ENCODE assay signal across 8 mouse cellular contexts in the genomic region with DNA sequence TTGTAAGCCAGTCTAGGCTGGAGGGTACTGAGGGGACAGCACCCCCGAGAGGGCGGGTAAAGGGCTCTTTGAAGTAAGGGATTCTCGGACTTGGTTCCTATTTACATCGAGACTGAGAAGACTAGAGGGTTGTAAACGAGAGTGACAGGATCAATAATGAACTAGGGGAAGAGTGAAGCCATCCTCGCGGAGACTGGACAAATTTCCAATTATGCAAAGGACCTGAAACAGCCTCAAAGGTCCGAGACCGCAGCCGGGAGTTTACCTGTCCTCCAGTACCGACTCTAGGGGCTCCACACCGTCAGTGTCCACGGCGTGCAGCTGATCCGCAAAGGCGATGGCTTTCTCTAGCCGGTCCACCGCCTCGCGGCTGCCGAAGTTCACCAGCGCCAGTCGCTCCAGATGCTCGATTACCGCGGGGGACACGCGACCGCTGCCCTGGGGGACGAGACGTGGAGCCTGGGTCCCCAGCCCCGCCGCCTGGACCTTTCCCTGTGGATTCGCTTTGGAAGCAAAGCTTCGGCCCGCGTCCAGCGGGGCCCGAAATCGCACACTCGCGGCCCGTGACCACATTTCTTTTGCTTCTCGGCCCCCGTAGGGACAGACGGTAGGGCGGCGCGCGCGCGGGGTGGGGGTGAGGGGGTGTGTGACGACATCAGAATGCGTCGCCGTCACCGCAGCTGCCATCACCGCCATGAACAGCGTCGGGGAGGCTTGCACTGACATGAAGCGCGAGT. TPM values are rescaled to one million over a fixed set of nuclear protein-coding genes. Genes with fewer than 3 reads are reported as not detected.
A peak's percentile ranks its signal among the peaks of the same experiment; 100 is the strongest.
DNase-seq lines count a peak whose midpoint lies in the region; ATAC-seq and TF ChIP-seq lines count a peak whose summit lies in the region.

A gene (minus strand): TSS at position 602 of the 737 bp plus-strand sequence.
A gene (plus strand): TSS at position 649 of the 737 bp plus-strand sequence.

- under 1% methylated on average over 62 of the region's 62 CpGs for WGBS in lung, embryonic 15.5 days
- WGBS in thymus, adult 2 months, result under 1% methylated on average over 62 of the region's 62 CpGs

- H3K36me3 ChIP-seq in MEL (ENCODE audit: control insufficient read depth in 1 of 2, insufficient read depth in 2 of 2, low read length in 2 of 2), result peaks cover 6 to 9% of the 10 kb centered on the region in 2 experiments
- peaks cover 43% of the 10 kb centered on the region for H3K36me3 ChIP-seq in lung, embryonic 15.5 days
- H3K36me3 ChIP-seq in thymus, adult 2 months (ENCODE audit: control insufficient read depth, insufficient read depth, low read length), result peaks cover 29% of the 10 kb centered on the region

- peak within 1 kb of the TSS; percentile 98 for H3K9ac ChIP-seq in MEL (ENCODE audit: control insufficient read depth, low read depth, low read length, poor library complexity, severe bottlenecking)
- H3K9ac ChIP-seq in lung, embryonic 15.5 days, result peak within 1 kb of the TSS; percentile 78

- peak; percentile 41 to 76; a peak in 3 of 4 replicates for TF ChIP-seq POLR2A in MEL (IDR thresholded peaks at IDR 0.05; ENCODE audit: control insufficient read depth in 1 of 2, insufficient read depth in 1 of 2, low read depth in 1 of 2, low read length in 2 of 2, poor library complexity in 1 of 2)
- TF ChIP-seq POLR2A in thymus, adult 2 months (IDR thresholded peaks at IDR 0.05; ENCODE audit: control insufficient read depth, extremely low read depth, insufficient read depth, low read length, poor library complexity), result no peak; the same call in 1 of the 2 replicates

- no peaks in the 10 kb centered on the region for H3K9me3 ChIP-seq in MEL (replicated peaks; ENCODE audit: insufficient read depth, low read length)
- no peaks in the 10 kb centered on the region for H3K9me3 ChIP-seq in lung, embryonic 15.5 days

- H3K4me1 ChIP-seq in MEL (ENCODE audit: control insufficient read depth in 1 of 2, insufficient read depth in 2 of 2, low read length in 2 of 2), result peaks cover 2 to 9% of the 10 kb centered on the region in 2 experiments
- peaks cover 24% of the 10 kb centered on the region for H3K4me1 ChIP-seq in lung, embryonic 15.5 days
- H3K4me1 ChIP-seq in thymus, adult 2 months (replicated peaks; ENCODE audit: control insufficient read depth, insufficient read depth, low read length), result peaks cover 2% of the 10 kb centered on the region

- DNase-seq in MEL (ENCODE audit: low read depth, low spot score), result peak; percentile 95
- peak; percentile 91 for DNase-seq in cerebellum, adult 8-10 months
- DNase-seq in forelimb bud, embryonic 11.5 days (ENCODE audit: low read depth, low spot score), result peak; percentile 84
- peak; percentile 92 for DNase-seq in heart, postnatal 4 days
- peak; percentile 67 for DNase-seq in layer of hippocampus, adult 9-10 months (ENCODE audit: low spot score)
- peak; percentile 74 for DNase-seq in ovary, adult 18-20 months (ENCODE audit: low spot score)
- peak; percentile 83 for DNase-seq in thymus, adult 2 months

- no peaks in the 10 kb centered on the region for H3K27me3 ChIP-seq in MEL (ENCODE audit: control insufficient read depth in 1 of 2, insufficient read depth in 2 of 2, low read length in 2 of 2)
- H3K27me3 ChIP-seq in lung, embryonic 15.5 days, result no peaks in the 10 kb centered on the region
- no peaks in the 10 kb centered on the region for H3K27me3 ChIP-seq in thymus, adult 2 months (ENCODE audit: control insufficient read depth, insufficient read depth, low read length)

- peaks cover 52% of the 10 kb centered on the region for H3K79me2 ChIP-seq in MEL (ENCODE audit: control insufficient read depth, insufficient read depth, low read length, poor library complexity)

- H3K27ac ChIP-seq in MEL (ENCODE audit: control insufficient read depth, low read depth, low read length), result peak within 1 kb of the TSS; percentile 88
- peak within 1 kb of the TSS; percentile 69 for H3K27ac ChIP-seq in lung, embryonic 15.5 days
- no peak within 1 kb of the TSS for H3K27ac ChIP-seq in thymus, adult 2 months (ENCODE audit: control insufficient read depth, insufficient read depth, low read length)

- no peak for TF ChIP-seq RAD21 in MEL (IDR thresholded peaks at IDR 0.05; ENCODE audit: low read depth, low read length)

- H3K4me3 ChIP-seq in MEL (ENCODE audit: control insufficient read depth in 1 of 2, insufficient read depth in 1 of 2, low read depth in 2 of 2, low read length in 2 of 2), result peak within 1 kb of the TSS; percentile 76 to 95
- peak within 1 kb of the TSS; percentile 69 for H3K4me3 ChIP-seq in lung, embryonic 15.5 days
- peak within 1 kb of the TSS; percentile 89 for H3K4me3 ChIP-seq in thymus, adult 2 months (ENCODE audit: control insufficient read depth, insufficient read depth, low read length)

- no peak for TF ChIP-seq CTCF in MEL (IDR thresholded peaks at IDR 0.05 in 2 of 3, conservative IDR thresholded peaks at IDR 0.05 in 1 of 3; ENCODE audit: control insufficient read depth in 1 of 3, insufficient read depth in 1 of 3, low read depth in 2 of 3, low read length in 3 of 3, poor library complexity in 1 of 3, severe bottlenecking in 1 of 3)
- peak; percentile 22; the same call in 1 of the 2 replicates for TF ChIP-seq CTCF in thymus, adult 2 months (IDR thresholded peaks at IDR 0.05; ENCODE audit: borderline replicate concordance, control insufficient read depth, extremely low read depth, insufficient read depth, low read length, poor library complexity)

- TF ChIP-seq EP300 in MEL (IDR thresholded peaks at IDR 0.05; ENCODE audit: low read depth in 1 of 2, low read length in 2 of 2), result peak in 1 of 2 experiments; percentile 3; a peak in 1 of 4 replicates

- peak; percentile 93 for ATAC-seq in lung, embryonic 15.5 days (ENCODE audit: borderline replicate concordance, extremely low read depth, low FRiP score, low TSS enrichment)

- H3K4me2 ChIP-seq in lung, embryonic 15.5 days, result peak within 1 kb of the TSS; percentile 60

TF ChIP-seq in MEL, 35 proteins besides CTCF, POLR2A, EP300 and RAD21 (continues in another document):
- TF ChIP-seq ETS1 (IDR thresholded peaks at IDR 0.05; ENCODE audit: low read depth, low read length) (peak; percentile 68; the same call in 1 of the 2 replicates), MAZ (IDR thresholded peaks at IDR 0.05; ENCODE audit: low read depth, low read length) (peak; percentile 99), MYB (IDR thresholded peaks at IDR 0.05; ENCODE audit: low read depth, low read length) (peak; percentile 21; the same call in 1 of the 2 replicates), NRF1 (IDR thresholded peaks at IDR 0.05; ENCODE audit: insufficient read depth, low read depth, low read length, poor library complexity, severe bottlenecking) (peak; percentile 55), MAX (IDR thresholded peaks at IDR 0.05; ENCODE audit: low read length) (peak; percentile 63), POLR2AphosphoS2 (IDR thresholded peaks at IDR 0.05; ENCODE audit: low read length) (no peak; the same call in 1 of the 2 replicates), JUND (IDR thresholded peaks at IDR 0.05; ENCODE audit: low read depth, low read length) (no peak), RCOR1 (IDR thresholded peaks at IDR 0.05; ENCODE audit: low read depth, low read length) (no peak), USF2 (IDR thresholded peaks at IDR 0.05; ENCODE audit: borderline replicate concordance in 1 of 2, insufficient read depth in 1 of 2, low read depth in 1 of 2, low read length in 2 of 2) (no peak), TAL1 (IDR thresholded peaks at IDR 0.05; ENCODE audit: low read length) (no peak), NELFE (IDR thresholded peaks at IDR 0.05; ENCODE audit: low read depth, low read length) (peak; percentile 69), E2F4 (IDR thresholded peaks at IDR 0.05; ENCODE audit: borderline replicate concordance, low read depth, low read length) (no peak; the same call in 1 of the 2 replicates), ZC3H11A (IDR thresholded peaks at IDR 0.05; ENCODE audit: low read depth, low read length) (no peak), UBTF (IDR thresholded peaks at IDR 0.05; ENCODE audit: borderline replicate concordance, insufficient read depth, low read depth, low read length) (no peak), MEF2A (IDR thresholded peaks at IDR 0.05; ENCODE audit: extremely low read depth, insufficient replicate concordance, low read depth, low read length, poor library complexity, severe bottlenecking) (no peak), ELF1 (IDR thresholded peaks at IDR 0.05; ENCODE audit: low read depth, low read length) (peak; percentile 61), USF1 (IDR thresholded peaks at IDR 0.05; ENCODE audit: low read depth, low read length) (peak; percentile 45; the same call in 1 of the 2 replicates), SIN3A (IDR thresholded peaks at IDR 0.05; ENCODE audit: low read length) (peak; percentile 94), BHLHE40 (IDR thresholded peaks at IDR 0.05; ENCODE audit: borderline replicate concordance, low read depth, low read length) (peak; percentile 68; the same call in 1 of the 2 replicates), TCF12 (IDR thresholded peaks at IDR 0.05; ENCODE audit: low read depth, low read length) (peak; percentile 64), CHD2 (IDR thresholded peaks at IDR 0.05; ENCODE audit: low read length) (no peak), GATA1 (IDR thresholded peaks at IDR 0.05; ENCODE audit: low read depth, low read length) (no peak), CHD1 (IDR thresholded peaks at IDR 0.05; ENCODE audit: low read depth, low read length) (no peak), ZMIZ1 (IDR thresholded peaks at IDR 0.05; ENCODE audit: low read depth, low read length) (0 out of 2 replicates have a peak, but pooled peaks have one; percentile 59), GABPA (IDR thresholded peaks at IDR 0.05; ENCODE audit: low read depth, low read length) (no peak), SMC3 (IDR thresholded peaks at IDR 0.05; ENCODE audit: low read depth, low read length) (no peak), HCFC1 (IDR thresholded peaks at IDR 0.05; ENCODE audit: low read depth, low read length) (peak; percentile 94)

RNA-seq across cellular contexts. Expression of the first gene that starts in this region (rescaled TPM):
- 6.3 and 6.5 TPM in 2 replicates for total RNA-seq in MEL (2012; rRNA removed)
- polyA plus RNA-seq in MEL (2012; ENCODE audit: insufficient read depth in 1 of 2, insufficient read length in 2 of 2, low read depth in 1 of 2, low replicate concordance in 2 of 2, missing spikeins in 1 of 2), result 10 to 100 TPM in 1 of 2 experiments, not detected in 1; 32.2 TPM
- total RNA-seq in heart, postnatal 4 days (2021), result 10 to 100 TPM; 17.3 to 19.3 TPM
- polyA plus RNA-seq in lung, embryonic 15.5 days (2015; fragmentation: Nextera tagmentation; extraction: Ambion mirVana), result 20.7 and 24.2 TPM in 2 replicates
- polyA plus RNA-seq in thymus, adult 2 months (2012; rRNA removed), result 10.1 and 11.3 TPM in 2 replicates

RNA-seq across cellular contexts. Expression of the second gene that starts in this region (rescaled TPM):
- 50.8 and 63.2 TPM in 2 replicates for total RNA-seq in MEL (2012; rRNA removed)
- polyA plus RNA-seq in MEL (2012; ENCODE audit: insufficient read depth in 1 of 2, insufficient read length in 2 of 2, low read depth in 1 of 2, low replicate concordance in 2 of 2, missing spikeins in 1 of 2), result 10 to 100 TPM in 1 of 2 experiments, not detected in 1; 59.2 TPM
- total RNA-seq in heart, postnatal 4 days (2021), result 10 to 100 TPM; 23.4 to 26.8 TPM
- polyA plus RNA-seq in lung, embryonic 15.5 days (2015; fragmentation: Nextera tagmentation; extraction: Ambion mirVana), result 65.4 and 66.0 TPM in 2 replicates
- 10.7 and 12.8 TPM in 2 replicates for polyA plus RNA-seq in thymus, adult 2 months (2012; rRNA removed)
